23 mouse cellular contexts compared by ENCODE assay signal in genomic region chr9:21959244-21959643, GRCm38 (mm10). TPM values are rescaled to one million over a fixed set of nuclear protein-coding genes. Genes with fewer than 3 reads are reported as not detected.
DNase-seq lines count a peak whose midpoint lies in the region; ATAC-seq lines count a peak whose summit lies in the region.
"Had no signal": no experiment of that assay in that cellular context is flagged by ENCODE, and none has a peak within 500 bp of the region (broad histone marks: within the 10 kb centered on the region; RNA-seq: fewer than 3 reads in every experiment).

No protein-coding gene starts in this region.

- H3K9ac ChIP-seq in kidney, embryonic 15.5 days, result no peak overlapping the region
- H3K9ac ChIP-seq in liver, embryonic 16.5 days (ENCODE audit: low read depth, low read length), result peak overlapping the region; percentile 7; the same call in 1 of the 2 replicates
- H3K9ac ChIP-seq: embryonic facial prominence, embryonic 15.5 days; heart, embryonic 13.5 days; hindbrain, embryonic 12.5 days had no signal

- no peak for ATAC-seq in erythroblast, adult 5-6 weeks (replicated peaks; ENCODE audit: low FRiP score, poor library complexity, severe bottlenecking)
- ATAC-seq in kidney, embryonic 15.5 days (replicated peaks; ENCODE audit: low FRiP score), result no peak
- ATAC-seq in megakaryocyte, adult 5-6 weeks (ENCODE audit: poor library complexity, severe bottlenecking), result no peak
- ATAC-seq in liver, embryonic 16.5 days (ENCODE audit: low read depth), result no peak
- ATAC-seq: forebrain, embryonic 14.5 days; hindbrain, embryonic 16.5 days had no signal

- no peak for DNase-seq in kidney, postnatal 25 days
- DNase-seq in gastrocnemius, postnatal 25 days, result no peak
- DNase-seq: adrenal gland, adult 8-10 months; cerebellum, adult 11 months; cerebellum, postnatal 14 days; embryo, embryonic 11 days; gastrocnemius, adult 2 months; gastrocnemius, postnatal 36 days; heart, adult 11 months; heart, postnatal 36 days had no signal

- H3K36me3 ChIP-seq in erythroblast, embryonic 14.5 days (ENCODE audit: control insufficient read depth), result peaks cover 69% of the 10 kb centered on the region
- peaks cover 13% of the 10 kb centered on the region for H3K36me3 ChIP-seq in kidney, embryonic 15.5 days
- peaks cover 41% of the 10 kb centered on the region for H3K36me3 ChIP-seq in megakaryocyte, embryonic 14.5 days (replicated peaks; ENCODE audit: low read length)
- H3K36me3 ChIP-seq in liver, embryonic 16.5 days (ENCODE audit: control insufficient read depth, insufficient read depth), result peaks cover 39% of the 10 kb centered on the region
- H3K36me3 ChIP-seq: embryonic facial prominence, embryonic 15.5 days; hindbrain, embryonic 12.5 days had no signal

- H3K4me3 ChIP-seq in erythroblast, embryonic 14.5 days (replicated peaks), result peak overlapping the region; percentile 99
- no peak overlapping the region for H3K4me3 ChIP-seq in kidney, embryonic 15.5 days (replicated peaks)
- peak overlapping the region; percentile 62 for H3K4me3 ChIP-seq in megakaryocyte, embryonic 14.5 days (replicated peaks)
- peak overlapping the region; percentile 68 for H3K4me3 ChIP-seq in liver, embryonic 16.5 days (ENCODE audit: low read depth, low read length)
- H3K4me3 ChIP-seq: embryonic facial prominence, embryonic 15.5 days; gastrocnemius, adult 2 months; heart, embryonic 13.5 days; hindbrain, embryonic 12.5 days had no signal

- WGBS in kidney, embryonic 15.5 days, result 87% methylated on average over 7 of the region's 7 CpGs
- 89% methylated on average over 7 of the region's 7 CpGs for WGBS in liver, embryonic 16.5 days (ENCODE audit: insufficient replicate concordance)

- H3K27me3 ChIP-seq in erythroblast, embryonic 14.5 days (ENCODE audit: control insufficient read depth), result peaks cover 5% of the 10 kb centered on the region; the same call in 1 of the 2 replicates
- peaks cover 15% of the 10 kb centered on the region for H3K27me3 ChIP-seq in kidney, embryonic 15.5 days
- H3K27me3 ChIP-seq in megakaryocyte, embryonic 14.5 days (replicated peaks), result no peaks in the 10 kb centered on the region
- peaks cover 7% of the 10 kb centered on the region; the same call in 1 of the 2 replicates for H3K27me3 ChIP-seq in liver, embryonic 16.5 days (ENCODE audit: control insufficient read depth, insufficient read depth, low read depth, low read length)

- peaks cover 75% of the 10 kb centered on the region for H3K4me1 ChIP-seq in erythroblast, embryonic 14.5 days (ENCODE audit: control insufficient read depth)
- peaks cover 56% of the 10 kb centered on the region for H3K4me1 ChIP-seq in kidney, embryonic 15.5 days
- H3K4me1 ChIP-seq in megakaryocyte, embryonic 14.5 days, result peaks cover 82% of the 10 kb centered on the region
- H3K4me1 ChIP-seq in liver, embryonic 16.5 days (ENCODE audit: control insufficient read depth, low read depth, low read length), result peaks cover 54% of the 10 kb centered on the region

- H3K9me3 ChIP-seq in erythroblast, embryonic 14.5 days (ENCODE audit: control insufficient read depth, low read length), result no peaks in the 10 kb centered on the region
- no peaks in the 10 kb centered on the region for H3K9me3 ChIP-seq in kidney, embryonic 15.5 days (replicated peaks)
- no peaks in the 10 kb centered on the region for H3K9me3 ChIP-seq in megakaryocyte, embryonic 14.5 days
- H3K9me3 ChIP-seq in liver, embryonic 16.5 days (replicated peaks; ENCODE audit: control insufficient read depth, low read length), result no peaks in the 10 kb centered on the region
- H3K9me3 ChIP-seq: embryonic facial prominence, embryonic 15.5 days; heart, embryonic 13.5 days; hindbrain, embryonic 12.5 days had no signal

- peak overlapping the region; percentile 10; the same call in 1 of the 2 replicates for H3K27ac ChIP-seq in kidney, embryonic 15.5 days
- H3K27ac ChIP-seq in liver, embryonic 16.5 days (ENCODE audit: low read length), result peak overlapping the region; percentile 20; the same call in 1 of the 2 replicates
- H3K27ac ChIP-seq: embryonic facial prominence, embryonic 15.5 days; gastrocnemius, adult 2 months; heart, embryonic 13.5 days; hindbrain, embryonic 12.5 days had no signal

- no peak overlapping the region for H3K4me2 ChIP-seq in kidney, embryonic 15.5 days
- peak overlapping the region; percentile 80 for H3K4me2 ChIP-seq in liver, embryonic 16.5 days (ENCODE audit: low read depth, low read length)
- H3K4me2 ChIP-seq: embryonic facial prominence, embryonic 15.5 days; hindbrain, embryonic 12.5 days had no signal

RNA-seq across cellular contexts. Expression of gene Swsap1, which starts 3.7 kb away (rescaled TPM):
- 0.32 and 0.37 TPM in 2 replicates for polyA plus RNA-seq in erythroblast, embryonic 14.5 days (2012)
- total RNA-seq in erythroblast, adult 5-6 weeks (2015; ENCODE audit: low replicate concordance), result 0.58 and 1.5 TPM in 2 replicates
- total RNA-seq in erythroblast, adult 5-6 weeks (2017; ENCODE audit: low replicate concordance), result 3.8 and 6.6 TPM in 2 replicates
- polyA plus RNA-seq in kidney, embryonic 15.5 days (2015; fragmentation: Nextera tagmentation; extraction: Ambion mirVana), result 7.9 and 12.6 TPM in 2 replicates
- polyA plus RNA-seq in megakaryocyte, embryonic 14.5 days (2012; ENCODE audit: insufficient read depth, low replicate concordance), result 3.9 and 5.9 TPM in 2 replicates
- total RNA-seq in megakaryocyte, adult 5-6 weeks (2015), result 3.7 and 4.3 TPM in 2 replicates
- 6.5 and 6.6 TPM in 2 replicates for total RNA-seq in megakaryocyte, adult 5-6 weeks (2017)
- polyA plus RNA-seq in liver, embryonic 16.5 days (2015; fragmentation: Nextera tagmentation; extraction: Ambion mirVana), result 2.1 and 2.3 TPM in 2 replicates
- total RNA-seq in gastrocnemius, postnatal 25 days (2021), result 1 to 10 TPM; 1.6 to 2.7 TPM

RNA-seq across cellular contexts. Expression of gene Epor, which starts 4.1 kb away (rescaled TPM):
- 80.2 and 112 TPM in 2 replicates for polyA plus RNA-seq in erythroblast, embryonic 14.5 days (2012)
- total RNA-seq in erythroblast, adult 5-6 weeks (2015; ENCODE audit: low replicate concordance), result 68.1 and 70.3 TPM in 2 replicates
- 70.3 and 91.0 TPM in 2 replicates for total RNA-seq in erythroblast, adult 5-6 weeks (2017; ENCODE audit: low replicate concordance)
- 12.1 and 15.2 TPM in 2 replicates for polyA plus RNA-seq in kidney, embryonic 15.5 days (2015; fragmentation: Nextera tagmentation; extraction: Ambion mirVana)
- 171 and 223 TPM in 2 replicates for polyA plus RNA-seq in megakaryocyte, embryonic 14.5 days (2012; ENCODE audit: insufficient read depth, low replicate concordance)
- 0.45 and 0.84 TPM in 2 replicates for total RNA-seq in megakaryocyte, adult 5-6 weeks (2015)
- 0.28 and 1.2 TPM in 2 replicates for total RNA-seq in megakaryocyte, adult 5-6 weeks (2017)
- polyA plus RNA-seq in liver, embryonic 16.5 days (2015; fragmentation: Nextera tagmentation; extraction: Ambion mirVana), result 115 and 116 TPM in 2 replicates
- total RNA-seq in gastrocnemius, postnatal 25 days (2021), result under 1 TPM; 0.20 to 0.59 TPM

RNA-seq across cellular contexts. Expression of gene Plppr2, which starts 22.4 kb away (rescaled TPM):
- polyA plus RNA-seq in erythroblast, embryonic 14.5 days (2012), result 0.05 and 0.06 TPM in 2 replicates
- 0.42 TPM in 1 of 2 replicates, not detected in the other for total RNA-seq in erythroblast, adult 5-6 weeks (2015; ENCODE audit: low replicate concordance)
- not detected in 2 replicates for total RNA-seq in erythroblast, adult 5-6 weeks (2017; ENCODE audit: low replicate concordance)
- 7.9 and 11.3 TPM in 2 replicates for polyA plus RNA-seq in kidney, embryonic 15.5 days (2015; fragmentation: Nextera tagmentation; extraction: Ambion mirVana)
- 3.1 and 6.4 TPM in 2 replicates for polyA plus RNA-seq in megakaryocyte, embryonic 14.5 days (2012; ENCODE audit: insufficient read depth, low replicate concordance)
- total RNA-seq in megakaryocyte, adult 5-6 weeks (2015), result 0.57 and 0.96 TPM in 2 replicates
- 0.65 TPM in 1 of 2 replicates, not detected in the other for total RNA-seq in megakaryocyte, adult 5-6 weeks (2017)
- 0.96 and 1.4 TPM in 2 replicates for polyA plus RNA-seq in liver, embryonic 16.5 days (2015; fragmentation: Nextera tagmentation; extraction: Ambion mirVana)
- under 1 TPM; 0.56 to 0.83 TPM for total RNA-seq in gastrocnemius, postnatal 25 days (2021)
- total RNA-seq: CH12.LX had no signal

RNA-seq across cellular contexts. Expression of gene Rgl3, which starts 30.0 kb away (rescaled TPM):
- 0.01 TPM in 1 of 2 replicates, not detected in the other for polyA plus RNA-seq in erythroblast, embryonic 14.5 days (2012)
- not detected in 2 replicates for total RNA-seq in erythroblast, adult 5-6 weeks (2015; ENCODE audit: low replicate concordance)
- total RNA-seq in erythroblast, adult 5-6 weeks (2017; ENCODE audit: low replicate concordance), result not detected in 2 replicates
- polyA plus RNA-seq in kidney, embryonic 15.5 days (2015; fragmentation: Nextera tagmentation; extraction: Ambion mirVana), result 23.7 and 24.5 TPM in 2 replicates
- 2.2 and 5.6 TPM in 2 replicates for polyA plus RNA-seq in megakaryocyte, embryonic 14.5 days (2012; ENCODE audit: insufficient read depth, low replicate concordance)
- total RNA-seq in megakaryocyte, adult 5-6 weeks (2015), result not detected in 2 replicates
- not detected in 2 replicates for total RNA-seq in megakaryocyte, adult 5-6 weeks (2017)
- 0.14 and 0.32 TPM in 2 replicates for polyA plus RNA-seq in liver, embryonic 16.5 days (2015; fragmentation: Nextera tagmentation; extraction: Ambion mirVana)
- total RNA-seq in gastrocnemius, postnatal 25 days (2021), result under 1 TPM; 0.33 to 0.83 TPM
- total RNA-seq: CH12.LX; common myeloid progenitor, adult 5-6 weeks had no signal

RNA-seq across cellular contexts. Expression of gene Tmem205, which starts 31.9 kb away (rescaled TPM):
- polyA plus RNA-seq in erythroblast, embryonic 14.5 days (2012), result 0.10 TPM in 2 replicates
- 9.8 and 15.7 TPM in 2 replicates for total RNA-seq in erythroblast, adult 5-6 weeks (2015; ENCODE audit: low replicate concordance)
- total RNA-seq in erythroblast, adult 5-6 weeks (2017; ENCODE audit: low replicate concordance), result 1.5 TPM in 2 replicates
- 59.2 and 61.0 TPM in 2 replicates for polyA plus RNA-seq in kidney, embryonic 15.5 days (2015; fragmentation: Nextera tagmentation; extraction: Ambion mirVana)
- polyA plus RNA-seq in megakaryocyte, embryonic 14.5 days (2012; ENCODE audit: insufficient read depth, low replicate concordance), result 33.0 and 55.9 TPM in 2 replicates
- 40.9 and 48.2 TPM in 2 replicates for total RNA-seq in megakaryocyte, adult 5-6 weeks (2015)
- 8.0 and 14.1 TPM in 2 replicates for total RNA-seq in megakaryocyte, adult 5-6 weeks (2017)
- 172 and 194 TPM in 2 replicates for polyA plus RNA-seq in liver, embryonic 16.5 days (2015; fragmentation: Nextera tagmentation; extraction: Ambion mirVana)
- 10 to 100 TPM in 1 of 2 experiments, 1 to 10 TPM in 1; 8.6 to 14.6 TPM for total RNA-seq in gastrocnemius, postnatal 25 days (2021)
